Mouse (Mus musculus): ENCODE measurements around the gene Cox10. TPM values are rescaled to one million over a fixed set of nuclear protein-coding genes. Genes with fewer than 3 reads are reported as not detected.

Gene Cox10
- total RNA-seq, 2 experiments from 2014 or later = 27.7 to 28.2 TPM

Other genes starting within 250 kb of the Cox10 start
- gene Hs3st3b1, start 157.2 kb downstream of the Cox10 start, total RNA-seq (2021) = 1 to 10 TPM in 1 of 2 experiments, under 1 TPM in 1; 0.89 to 1.1 TPM

All from left cerebral cortex, postnatal 10 days (tissue).